Mouse (Mus musculus): ENCODE data around the gene Krtap28-13. TPM values are rescaled to one million over a fixed set of nuclear protein-coding genes. Genes with fewer than 3 reads are reported as not detected.
A peak's percentile ranks its signal among the peaks of the same experiment; 100 is the strongest.

The Krtap28-13 gene
- not detected for total RNA-seq (2021)
- long read RNA-seq, experiment 1 = 0 reads
- long read RNA-seq, experiment 2 = 0 reads

GRCm38 (mm10) chr1:83060643-83061042 is at the start of gene Krtap28-13:
Gene Krtap28-13, plus strand, starts transcription at chr1:83060930.
- no peak within 1 kb of the TSS for H3K4me3 ChIP-seq
- intact Hi-C loops (cut with DNase I) = loop anchor here (5.0 kb wide), 1 partner anchor 657 kb away; no protein-coding TSS in a partner anchor
- no peak for DNase-seq

GRCm38 (mm10) chr1:83014477-83014876 is 46.3 kb upstream of the Krtap28-13 start:
- Histone ChIP-seq H3K4me3 (no peak overlapping the region), H3K27ac (no peak overlapping the region)
- no peak for DNase-seq
- intact Hi-C loops (cut with DNase I) = no loop called here
- no peak for TF ChIP-seq CTCF (IDR thresholded peaks at IDR 0.05)

More at GRCm38 (mm10) chr1:83060643-83061042, at the start of gene Krtap28-13:
- no peak for TF ChIP-seq CTCF (IDR thresholded peaks at IDR 0.05)
- H3K27ac ChIP-seq = no peak within 1 kb of the TSS

GRCm38 (mm10) chr1:83015329-83015879 is 45.3 kb upstream of the Krtap28-13 start:
- intact Hi-C loops (cut with DNase I) = no loop called here
- no peak for DNase-seq
- Histone ChIP-seq H3K27ac (no peak overlapping the region), H3K4me3 (no peak overlapping the region)
- no peak for TF ChIP-seq CTCF (IDR thresholded peaks at IDR 0.05)

- Histone ChIP-seq H3K4me3 (no peak overlapping the region), H3K27ac (no peak overlapping the region)
- intact Hi-C loops (cut with DNase I) = no loop called here
- TF ChIP-seq CTCF (IDR thresholded peaks at IDR 0.05) = no peak
- DNase-seq = no peak
Observed at GRCm38 (mm10) chr1:83016556-83016955, 44.2 kb upstream of the Krtap28-13 start.

GRCm38 (mm10) chr1:83031950-83032349 is 28.8 kb upstream of the Krtap28-13 start:
- intact Hi-C loops (cut with DNase I) = no loop called here
- DNase-seq = no peak
- TF ChIP-seq CTCF (IDR thresholded peaks at IDR 0.05) = no peak

GRCm38 (mm10) chr1:83032508-83032907 is 28.2 kb upstream of the Krtap28-13 start:
- intact Hi-C loops (cut with DNase I) = no loop called here

More at GRCm38 (mm10) chr1:83031950-83032349, 28.8 kb upstream of the Krtap28-13 start:
- Histone ChIP-seq H3K4me3 (no peak overlapping the region), H3K27ac (no peak overlapping the region)

GRCm38 (mm10) chr1:83034509-83034908 is 26.2 kb upstream of the Krtap28-13 start:
- TF ChIP-seq CTCF (IDR thresholded peaks at IDR 0.05) = no peak
- DNase-seq = no peak
- H3K27ac ChIP-seq = no peak overlapping the region
- intact Hi-C loops (cut with DNase I) = no loop called here
- no peak overlapping the region for H3K4me3 ChIP-seq

More at GRCm38 (mm10) chr1:83032508-83032907, 28.2 kb upstream of the Krtap28-13 start:
- DNase-seq = no peak
- Histone ChIP-seq H3K27ac (no peak overlapping the region), H3K4me3 (no peak overlapping the region)
- no peak for TF ChIP-seq CTCF (IDR thresholded peaks at IDR 0.05)

GRCm38 (mm10) chr1:83036892-83037667 is 23.6 kb upstream of the Krtap28-13 start:
- TF ChIP-seq CTCF (IDR thresholded peaks at IDR 0.05) = no peak
- H3K27ac ChIP-seq = no peak overlapping the region
- no peak for DNase-seq
- H3K4me3 ChIP-seq = peak overlapping the region; percentile 72; the same call in 1 of the 2 replicates
- intact Hi-C loops (cut with DNase I) = no loop called here

- intact Hi-C loops (cut with DNase I) = no loop called here
- peak within 1 kb of the TSS; percentile 72 for H3K4me3 ChIP-seq
- H3K27ac ChIP-seq = peak within 1 kb of the TSS; percentile 43
- DNase-seq = peak; percentile 31
- TF ChIP-seq CTCF (IDR thresholded peaks at IDR 0.05) = no peak
Observed at GRCm38 (mm10) chr1:83038109-83038672, 22.5 kb upstream of the Krtap28-13 start, which contains the start of gene Slc19a3. Gene Slc19a3, minus strand, starts transcription at chr1:83038448.

GRCm38 (mm10) chr1:83039080-83039479 is 21.6 kb upstream of the Krtap28-13 start:
- intact Hi-C loops (cut with DNase I) = no loop called here
- no peak overlapping the region for H3K27ac ChIP-seq
- no peak overlapping the region for H3K4me3 ChIP-seq
- no peak for TF ChIP-seq CTCF (IDR thresholded peaks at IDR 0.05)
- DNase-seq = no peak

- Histone ChIP-seq H3K27ac (no peak within 1 kb of the TSS), H3K4me3 (no peak within 1 kb of the TSS)
- no peak for DNase-seq
- no peak for TF ChIP-seq CTCF (IDR thresholded peaks at IDR 0.05)
- intact Hi-C loops (cut with DNase I) = no loop called here
Observed at GRCm38 (mm10) chr1:83042380-83042779, 18.4 kb upstream of the Krtap28-13 start, which contains the start of gene Krtap28-10. Gene Krtap28-10, minus strand, starts transcription at chr1:83042480.

- TF ChIP-seq CTCF (IDR thresholded peaks at IDR 0.05) = no peak
- no peak for DNase-seq
- intact Hi-C loops (cut with DNase I) = no loop called here
- Histone ChIP-seq H3K27ac (no peak within 1 kb of the TSS), H3K4me3 (no peak within 1 kb of the TSS)
Observed at GRCm38 (mm10) chr1:83044882-83045427, 15.8 kb upstream of the Krtap28-13 start, which contains the start of gene Gm47969. Gene Gm47969, plus strand, starts transcription at chr1:83044932.

Measured in gastrocnemius, adult 2 months (tissue).